Mouse (Mus musculus): ENCODE measurements around the gene Olfr902. TPM values are rescaled to one million over a fixed set of nuclear protein-coding genes. Genes with fewer than 3 reads are reported as not detected.
"Not testable (repeated sequence)": the region's sequence is repeated elsewhere in the genome, so short reads cannot be mapped to it uniquely, and the experiment has no call there.

Olfr902 gene
- total RNA-seq (2012; rRNA removed): not detected in 2 replicates
- not detected in 2 replicates for total RNA-seq (2014; rRNA removed)
- polyA plus RNA-seq (2012; ENCODE audit: insufficient read length, low read depth): not detected in 2 replicates

DNA sequence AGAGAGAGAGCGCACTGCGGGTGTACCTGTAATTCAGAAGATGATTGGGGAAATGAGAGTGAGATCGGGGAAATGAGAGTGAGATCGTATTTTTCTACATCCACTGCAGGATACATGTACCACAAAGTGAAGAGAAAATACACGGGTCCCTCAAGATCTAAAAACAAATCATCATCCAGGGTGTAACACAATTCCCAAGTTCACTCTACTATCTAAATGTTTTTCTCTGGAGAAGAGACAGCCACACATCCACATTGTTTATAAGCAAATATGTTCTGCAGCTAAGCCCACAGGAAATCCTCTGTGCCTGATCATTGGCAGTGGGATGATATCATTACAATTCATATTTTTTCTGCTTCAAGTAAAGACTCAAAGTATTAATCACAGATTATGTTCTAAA lies at the start of gene Olfr902:
TSS of gene Olfr902 (plus strand) at position 301 of the 400 bp plus-strand sequence.
- TF ChIP-seq ETS1 (conservative IDR thresholded peaks at IDR 0.05; ENCODE audit: low read depth, low read length) (no peak), JUND (conservative IDR thresholded peaks at IDR 0.05; ENCODE audit: low read depth, low read length) (no peak), ZNF384 (IDR thresholded peaks at IDR 0.05; ENCODE audit: low read depth, low read length) (no peak), NRF1 (IDR thresholded peaks at IDR 0.05; ENCODE audit: low read depth, low read length) (no peak), CTCF (conservative IDR thresholded peaks at IDR 0.05 in 1 of 2, IDR thresholded peaks at IDR 0.05 in 1 of 2; ENCODE audit: low read depth in 2 of 2, low read length in 2 of 2) (no peak), JUN (IDR thresholded peaks at IDR 0.05; ENCODE audit: insufficient read depth, low read depth, low read length) (no peak), TBP (conservative IDR thresholded peaks at IDR 0.05; ENCODE audit: low read depth, low read length) (no peak), GABPA (IDR thresholded peaks at IDR 0.05; ENCODE audit: insufficient replicate concordance, low read depth, low read length) (no peak), MXI1 (IDR thresholded peaks at IDR 0.05; ENCODE audit: low read depth, low read length) (no peak)

DNA sequence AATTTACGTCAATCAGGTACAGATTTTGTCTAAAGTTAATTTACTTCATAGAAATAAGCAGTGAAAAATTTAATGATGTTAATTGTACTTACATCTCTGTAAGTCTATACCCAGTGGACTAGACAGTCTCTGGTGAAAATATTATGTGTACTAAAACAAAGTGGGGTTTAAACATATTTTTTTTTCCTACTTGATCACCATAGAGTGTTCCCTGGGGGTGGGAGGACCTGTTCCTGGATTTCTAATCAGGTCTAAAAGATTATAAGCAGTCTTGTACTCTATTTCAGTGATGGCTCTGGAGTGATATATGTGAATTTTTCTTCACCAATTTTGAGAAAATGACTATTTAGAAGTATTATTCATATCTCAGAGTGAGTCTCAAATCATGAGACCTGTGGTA lies 46.1 kb upstream of the Olfr902 start, which contains the start of gene Olfr147:
TSS of gene Olfr147 (plus strand) at position 301 of the 400 bp plus-strand sequence.
- in situ Hi-C loops (cut with MboI; ENCODE audit: low pct_ligation_motif_present, low pct_unique_long_range_greater_than_20kb, low sequenced_read_pairs) (no loop called here), dilution Hi-C loops (cut with MboI; ENCODE audit: extremely low pct_ligation_motif_present, extremely low pct_unique_long_range_greater_than_20kb, low sequenced_read_pairs) (no loop called here)
- H3K4me3 ChIP-seq (replicated peaks in 1 of 3; ENCODE audit: low read depth in 2 of 3, low read length in 2 of 3, poor library complexity in 1 of 3): no peak within 1 kb of the TSS
- no peaks in the 10 kb centered on the region for H3K9me3 ChIP-seq (replicated peaks; ENCODE audit: low read length)
- H3K4me1 ChIP-seq (ENCODE audit: control insufficient read depth in 1 of 2, insufficient read depth in 2 of 2): no peaks in the 10 kb centered on the region
- no peak within 1 kb of the TSS for H3K9ac ChIP-seq (ENCODE audit: insufficient read depth, low read depth)
- H3K79me2 ChIP-seq (replicated peaks; ENCODE audit: control insufficient read depth, extremely low read depth, insufficient read depth, poor library complexity, severe bottlenecking): no peaks in the 10 kb centered on the region
- H3K27me3 ChIP-seq (replicated peaks): no peaks in the 10 kb centered on the region
- TF ChIP-seq CTCF (conservative IDR thresholded peaks at IDR 0.05 in 1 of 2, IDR thresholded peaks at IDR 0.05 in 1 of 2; ENCODE audit: low read depth in 2 of 2, low read length in 2 of 2) (no peak), BHLHE40 (IDR thresholded peaks at IDR 0.05; ENCODE audit: low read depth, low read length) (no peak), ELF1 (IDR thresholded peaks at IDR 0.05; ENCODE audit: low read depth, low read length) (no peak), ZC3H11A (IDR thresholded peaks at IDR 0.05; ENCODE audit: low read depth, low read length) (no peak), JUN (IDR thresholded peaks at IDR 0.05; ENCODE audit: insufficient read depth, low read depth, low read length) (no peak), USF2 (conservative IDR thresholded peaks at IDR 0.05; ENCODE audit: low read depth, low read length) (no peak), POLR2AphosphoS2 (IDR thresholded peaks at IDR 0.05; ENCODE audit: low read depth, low read length) (no peak), USF1 (IDR thresholded peaks at IDR 0.05; ENCODE audit: low read depth, low read length) (no peak), EP300 (IDR thresholded peaks at IDR 0.05; ENCODE audit: low read length) (no peak), IRF4 (IDR thresholded peaks at IDR 0.05; ENCODE audit: low read depth, low read length) (no peak), ZNF384 (IDR thresholded peaks at IDR 0.05; ENCODE audit: low read depth, low read length) (no peak)
- no peaks in the 10 kb centered on the region for H3K36me3 ChIP-seq (replicated peaks in 1 of 2; ENCODE audit: control insufficient read depth in 1 of 2, insufficient read depth in 1 of 2, low read length in 1 of 2)
- H3K27ac ChIP-seq (ENCODE audit: insufficient read depth, low read depth): no peak within 1 kb of the TSS
- no peak for DNase-seq (ENCODE audit: extremely low read depth)
- H3K4me2 ChIP-seq (ENCODE audit: insufficient read depth, low read depth, poor library complexity, severe bottlenecking): no peak within 1 kb of the TSS

More for the DNA sequence above, at the start of gene Olfr902:
- H3K9ac ChIP-seq (ENCODE audit: insufficient read depth, low read depth): no peak within 1 kb of the TSS
- no peak within 1 kb of the TSS for H3K27ac ChIP-seq (ENCODE audit: insufficient read depth, low read depth)
- in situ Hi-C loops (cut with MboI; ENCODE audit: low pct_ligation_motif_present, low pct_unique_long_range_greater_than_20kb, low sequenced_read_pairs) (no loop called here), dilution Hi-C loops (cut with MboI; ENCODE audit: extremely low pct_ligation_motif_present, extremely low pct_unique_long_range_greater_than_20kb, low sequenced_read_pairs) (no loop called here)
- H3K4me3 ChIP-seq (replicated peaks in 1 of 3; ENCODE audit: low read depth in 2 of 3, low read length in 2 of 3, poor library complexity in 1 of 3): no peak within 1 kb of the TSS
- H3K27me3 ChIP-seq (replicated peaks): no peaks in the 10 kb centered on the region
- no peaks in the 10 kb centered on the region for H3K9me3 ChIP-seq (replicated peaks; ENCODE audit: low read length)
- H3K79me2 ChIP-seq (replicated peaks; ENCODE audit: control insufficient read depth, extremely low read depth, insufficient read depth, poor library complexity, severe bottlenecking): no peaks in the 10 kb centered on the region
- H3K4me1 ChIP-seq (ENCODE audit: control insufficient read depth in 1 of 2, insufficient read depth in 2 of 2): no peaks in the 10 kb centered on the region
- no peak within 1 kb of the TSS for H3K4me2 ChIP-seq (ENCODE audit: insufficient read depth, low read depth, poor library complexity, severe bottlenecking)
- DNase-seq (ENCODE audit: extremely low read depth): no peak
- no peaks in the 10 kb centered on the region for H3K36me3 ChIP-seq (replicated peaks in 1 of 2; ENCODE audit: control insufficient read depth in 1 of 2, insufficient read depth in 1 of 2, low read length in 1 of 2)

- in situ Hi-C loops (cut with MboI; ENCODE audit: low pct_ligation_motif_present, low pct_unique_long_range_greater_than_20kb, low sequenced_read_pairs); H3K79me2 ChIP-seq (replicated peaks; ENCODE audit: control insufficient read depth, extremely low read depth, insufficient read depth, poor library complexity, severe bottlenecking); H3K27me3 ChIP-seq (replicated peaks); H3K4me3 ChIP-seq (replicated peaks in 1 of 3; ENCODE audit: low read depth in 2 of 3, low read length in 2 of 3, poor library complexity in 1 of 3); H3K4me2 ChIP-seq (ENCODE audit: insufficient read depth, low read depth, poor library complexity, severe bottlenecking); H3K27ac ChIP-seq (ENCODE audit: insufficient read depth, low read depth); dilution Hi-C loops (cut with MboI; ENCODE audit: extremely low pct_ligation_motif_present, extremely low pct_unique_long_range_greater_than_20kb, low sequenced_read_pairs); DNase-seq (ENCODE audit: extremely low read depth); H3K9me3 ChIP-seq (replicated peaks; ENCODE audit: low read length); H3K9ac ChIP-seq (ENCODE audit: insufficient read depth, low read depth); H3K36me3 ChIP-seq (replicated peaks in 1 of 2; ENCODE audit: control insufficient read depth in 1 of 2, insufficient read depth in 1 of 2, low read length in 1 of 2); H3K4me1 ChIP-seq (ENCODE audit: control insufficient read depth in 1 of 2, insufficient read depth in 2 of 2): not testable (repeated sequence)
Measured at GRCm38 (mm10) chr9:38407502-38407901, 40.0 kb upstream of the Olfr902 start.

DNA sequence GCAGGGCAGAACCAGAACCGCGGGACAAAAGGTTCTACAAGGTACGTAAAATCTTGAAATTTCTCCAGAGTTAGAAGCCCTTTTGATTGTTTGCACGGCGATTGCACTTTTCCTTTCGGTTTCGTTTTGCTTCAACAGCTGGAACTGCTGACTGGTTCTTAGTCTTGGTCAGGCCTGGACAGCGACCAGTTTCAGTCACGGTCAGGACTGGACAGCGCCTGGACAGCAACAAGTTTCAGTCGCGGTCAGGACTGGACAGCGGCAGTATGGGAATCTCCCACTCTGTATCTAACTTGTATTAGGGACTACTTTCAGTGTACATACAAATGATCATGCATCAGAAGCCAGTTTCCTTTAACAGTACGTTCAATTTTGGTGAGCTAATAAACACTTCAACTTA lies 34.0 kb upstream of the Olfr902 start:
- DNase-seq (ENCODE audit: extremely low read depth); H3K4me2 ChIP-seq (ENCODE audit: insufficient read depth, low read depth, poor library complexity, severe bottlenecking); H3K4me3 ChIP-seq (replicated peaks in 1 of 3; ENCODE audit: low read depth in 2 of 3, low read length in 2 of 3, poor library complexity in 1 of 3); H3K27me3 ChIP-seq (replicated peaks); H3K79me2 ChIP-seq (replicated peaks; ENCODE audit: control insufficient read depth, extremely low read depth, insufficient read depth, poor library complexity, severe bottlenecking); H3K9me3 ChIP-seq (replicated peaks; ENCODE audit: low read length); H3K36me3 ChIP-seq (replicated peaks in 1 of 2; ENCODE audit: control insufficient read depth in 1 of 2, insufficient read depth in 1 of 2, low read length in 1 of 2); dilution Hi-C loops (cut with MboI; ENCODE audit: extremely low pct_ligation_motif_present, extremely low pct_unique_long_range_greater_than_20kb, low sequenced_read_pairs); H3K27ac ChIP-seq (ENCODE audit: insufficient read depth, low read depth); H3K9ac ChIP-seq (ENCODE audit: insufficient read depth, low read depth); H3K4me1 ChIP-seq (ENCODE audit: control insufficient read depth in 1 of 2, insufficient read depth in 2 of 2); in situ Hi-C loops (cut with MboI; ENCODE audit: low pct_ligation_motif_present, low pct_unique_long_range_greater_than_20kb, low sequenced_read_pairs): not testable (repeated sequence)
